8 mouse cellular contexts compared by ENCODE assay signal in the genomic region with DNA sequence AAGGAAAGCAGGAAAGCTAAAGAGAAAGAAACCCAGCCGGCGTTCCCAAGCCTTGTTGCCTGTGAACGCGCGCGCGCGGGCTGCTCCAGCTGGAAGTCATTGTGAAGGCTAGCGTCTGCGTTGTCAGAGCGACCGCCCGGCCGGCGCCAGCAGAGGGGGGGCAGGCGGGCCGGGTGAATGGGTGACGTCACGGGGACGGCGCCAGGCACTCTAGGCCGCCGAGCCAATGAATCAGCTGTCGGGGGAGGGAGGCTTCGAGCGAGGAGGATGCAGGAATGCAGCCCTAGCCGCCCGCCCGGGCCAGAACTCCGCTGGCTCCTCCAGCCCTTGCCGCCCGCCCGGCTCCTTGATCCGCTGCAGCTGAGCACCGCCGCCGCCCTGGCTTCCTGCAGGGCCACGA. TPM values are rescaled to one million over a fixed set of nuclear protein-coding genes. Genes with fewer than 3 reads are reported as not detected.
DNase-seq lines count a peak whose midpoint lies in the region; ATAC-seq and TF ChIP-seq lines count a peak whose summit lies in the region.

No protein-coding gene starts in this region.

- H3K4me1 ChIP-seq in forebrain, embryonic 12.5 days, result peaks cover 31% of the 10 kb centered on the region
- H3K4me1 ChIP-seq in heart, embryonic 14.5 days (ENCODE audit: control insufficient read depth in 2 of 2, insufficient read depth in 2 of 2, low read length in 2 of 2), result peaks cover 9 to 12% of the 10 kb centered on the region in 2 experiments
- H3K4me1 ChIP-seq in kidney, postnatal 0 days (replicated peaks; ENCODE audit: insufficient read depth, low read length), result 0 out of 2 replicates have a peak, but pooled peaks cover 4% of the 10 kb centered on the region
- H3K4me1 ChIP-seq in limb, embryonic 15.5 days, result peaks cover 16% of the 10 kb centered on the region
- H3K4me1 ChIP-seq in midbrain, embryonic 16.5 days (ENCODE audit: control insufficient read depth, insufficient read depth, low read length), result peaks cover 14% of the 10 kb centered on the region; the same call in 1 of the 2 replicates
- peaks cover 17% of the 10 kb centered on the region for H3K4me1 ChIP-seq in stomach, embryonic 16.5 days (ENCODE audit: control insufficient read depth, insufficient read depth, low read length)

- peak; percentile 93 for DNase-seq in 3134 (ENCODE audit: extremely low read depth, insufficient read length, low spot score)
- DNase-seq in c-Kit-positive CD71-positive TER-119-negative erythroid progenitor cells, embryonic 14.5 days (ENCODE audit: low read depth), result peak; percentile 9
- peak; percentile 98 for DNase-seq in kidney, postnatal 0 days (ENCODE audit: low spot score)

- no peak for TF ChIP-seq CTCF in kidney, postnatal 0 days (IDR thresholded peaks at IDR 0.05; ENCODE audit: low read depth)

- peak; percentile 98 for ATAC-seq in forebrain, embryonic 12.5 days (ENCODE audit: low FRiP score)
- peak; percentile 99 for ATAC-seq in heart, embryonic 14.5 days (ENCODE audit: insufficient number of reproducible peaks, insufficient read depth, low FRiP score, low read depth)
- ATAC-seq in kidney, postnatal 0 days (replicated peaks; ENCODE audit: low FRiP score, low read depth), result peak; percentile 99
- peak; percentile 97 for ATAC-seq in limb, embryonic 15.5 days (ENCODE audit: insufficient number of reproducible peaks, low FRiP score, low TSS enrichment, low read depth)
- peak; percentile 96 for ATAC-seq in midbrain, embryonic 16.5 days
- ATAC-seq in stomach, embryonic 16.5 days (ENCODE audit: insufficient read depth, low FRiP score), result peak; percentile 99

- no peaks in the 10 kb centered on the region for H3K36me3 ChIP-seq in forebrain, embryonic 12.5 days (replicated peaks)
- no peaks in the 10 kb centered on the region for H3K36me3 ChIP-seq in heart, embryonic 14.5 days (ENCODE audit: control insufficient read depth, insufficient read depth, low read length)
- H3K36me3 ChIP-seq in kidney, postnatal 0 days (ENCODE audit: insufficient read depth, low read length), result no peaks in the 10 kb centered on the region
- no peaks in the 10 kb centered on the region for H3K36me3 ChIP-seq in limb, embryonic 15.5 days
- no peaks in the 10 kb centered on the region for H3K36me3 ChIP-seq in midbrain, embryonic 16.5 days (ENCODE audit: control insufficient read depth, insufficient read depth, low read length)
- no peaks in the 10 kb centered on the region for H3K36me3 ChIP-seq in stomach, embryonic 16.5 days (ENCODE audit: control insufficient read depth, insufficient read depth, low read length)

- H3K9ac ChIP-seq in forebrain, embryonic 12.5 days, result peak overlapping the region; percentile 63
- H3K9ac ChIP-seq in heart, embryonic 14.5 days (ENCODE audit: low read length), result peak overlapping the region; percentile 68
- H3K9ac ChIP-seq in kidney, postnatal 0 days (ENCODE audit: low read depth, low read length), result peak overlapping the region; percentile 28
- H3K9ac ChIP-seq in limb, embryonic 15.5 days, result peak overlapping the region; percentile 28; the same call in 1 of the 2 replicates
- H3K9ac ChIP-seq in midbrain, embryonic 16.5 days (ENCODE audit: low read depth, low read length), result peak overlapping the region; percentile 76
- H3K9ac ChIP-seq in stomach, embryonic 16.5 days (ENCODE audit: low read length), result peak overlapping the region; percentile 59

- under 1% methylated on average over 38 of the region's 38 CpGs for WGBS in forebrain, embryonic 12.5 days
- WGBS in heart, embryonic 14.5 days, result under 1% methylated on average over 33 of the region's 38 CpGs
- 0% methylated on average over 33 of the region's 38 CpGs for WGBS in kidney, postnatal 0 days
- WGBS in limb, embryonic 15.5 days, result under 1% methylated on average over 37 of the region's 38 CpGs
- WGBS in midbrain, embryonic 16.5 days, result under 1% methylated on average over 34 of the region's 38 CpGs
- 0% methylated on average over 38 of the region's 38 CpGs for WGBS in stomach, embryonic 16.5 days

- no peaks in the 10 kb centered on the region for H3K27me3 ChIP-seq in forebrain, embryonic 12.5 days
- no peaks in the 10 kb centered on the region for H3K27me3 ChIP-seq in heart, embryonic 14.5 days (ENCODE audit: control insufficient read depth, insufficient read depth, low read length)
- H3K27me3 ChIP-seq in kidney, postnatal 0 days (ENCODE audit: insufficient read depth, low read length), result no peaks in the 10 kb centered on the region
- H3K27me3 ChIP-seq in limb, embryonic 15.5 days, result no peaks in the 10 kb centered on the region
- no peaks in the 10 kb centered on the region for H3K27me3 ChIP-seq in midbrain, embryonic 16.5 days (ENCODE audit: control insufficient read depth, insufficient read depth, low read depth, low read length)
- H3K27me3 ChIP-seq in stomach, embryonic 16.5 days (ENCODE audit: control insufficient read depth, insufficient read depth, low read length), result no peaks in the 10 kb centered on the region

- H3K4me2 ChIP-seq in forebrain, embryonic 12.5 days, result peak overlapping the region; percentile 70
- peak overlapping the region; percentile 73 for H3K4me2 ChIP-seq in heart, embryonic 14.5 days (ENCODE audit: low read length)
- H3K4me2 ChIP-seq in kidney, postnatal 0 days (ENCODE audit: low read length), result peak overlapping the region; percentile 48
- H3K4me2 ChIP-seq in limb, embryonic 15.5 days, result peak overlapping the region; percentile 67
- peak overlapping the region; percentile 70 for H3K4me2 ChIP-seq in midbrain, embryonic 16.5 days (ENCODE audit: low read length)
- H3K4me2 ChIP-seq in stomach, embryonic 16.5 days (ENCODE audit: low read depth, low read length), result peak overlapping the region; percentile 52

- peak overlapping the region; percentile 41 for H3K4me3 ChIP-seq in forebrain, embryonic 12.5 days (replicated peaks)
- peak overlapping the region; percentile 33 to 41 for H3K4me3 ChIP-seq in heart, embryonic 14.5 days (ENCODE audit: control insufficient read depth in 1 of 2, insufficient read depth in 1 of 2, low read depth in 1 of 2, low read length in 2 of 2)
- H3K4me3 ChIP-seq in kidney, postnatal 0 days (replicated peaks; ENCODE audit: low read depth, low read length), result peak overlapping the region; percentile 16; the same call in 1 of the 2 replicates
- peak overlapping the region; percentile 40 for H3K4me3 ChIP-seq in limb, embryonic 15.5 days
- H3K4me3 ChIP-seq in midbrain, embryonic 16.5 days (ENCODE audit: low read depth, low read length), result peak overlapping the region; percentile 48
- peak overlapping the region; percentile 34 for H3K4me3 ChIP-seq in stomach, embryonic 16.5 days (replicated peaks; ENCODE audit: low read length)

- peak overlapping the region; percentile 92 for H3K27ac ChIP-seq in forebrain, embryonic 12.5 days
- peak overlapping the region; percentile 83 to 86 for H3K27ac ChIP-seq in heart, embryonic 14.5 days (replicated peaks in 1 of 2; ENCODE audit: control insufficient read depth in 1 of 2, insufficient read depth in 1 of 2, low read depth in 2 of 2, low read length in 2 of 2)
- H3K27ac ChIP-seq in kidney, postnatal 0 days, result peak overlapping the region; percentile 79
- peak overlapping the region; percentile 91 for H3K27ac ChIP-seq in limb, embryonic 15.5 days
- H3K27ac ChIP-seq in midbrain, embryonic 16.5 days (ENCODE audit: low read length), result peak overlapping the region; percentile 84
- peak overlapping the region; percentile 74 for H3K27ac ChIP-seq in stomach, embryonic 16.5 days (ENCODE audit: low read length)

- H3K9me3 ChIP-seq in forebrain, embryonic 12.5 days, result no peaks in the 10 kb centered on the region
- no peaks in the 10 kb centered on the region for H3K9me3 ChIP-seq in heart, embryonic 14.5 days (ENCODE audit: control insufficient read depth, low read length)
- no peaks in the 10 kb centered on the region for H3K9me3 ChIP-seq in kidney, postnatal 0 days (replicated peaks; ENCODE audit: low read length)
- H3K9me3 ChIP-seq in limb, embryonic 15.5 days, result no peaks in the 10 kb centered on the region
- H3K9me3 ChIP-seq in midbrain, embryonic 16.5 days (replicated peaks; ENCODE audit: control insufficient read depth, low read length, poor library complexity, severe bottlenecking), result no peaks in the 10 kb centered on the region
- H3K9me3 ChIP-seq in stomach, embryonic 16.5 days (replicated peaks; ENCODE audit: control insufficient read depth, low read length), result no peaks in the 10 kb centered on the region

RNA-seq across cellular contexts. Expression of gene Id4, which starts 33.3 kb away (rescaled TPM):
- 233 and 239 TPM in 2 replicates for polyA plus RNA-seq in forebrain, embryonic 12.5 days (2016; fragmentation: Nextera tagmentation; extraction: Ambion mirVana)
- polyA plus RNA-seq in heart, embryonic 14.5 days (2014; fragmentation: Nextera tagmentation; extraction: Ambion mirVana), result 2.5 and 2.6 TPM in 2 replicates
- 22.2 and 23.9 TPM in 2 replicates for polyA plus RNA-seq in kidney, postnatal 0 days (2015; fragmentation: Nextera tagmentation; extraction: Ambion mirVana)
- polyA plus RNA-seq in limb, embryonic 15.5 days (2015; fragmentation: Nextera tagmentation; extraction: Ambion mirVana), result 9.6 and 13.4 TPM in 2 replicates
- polyA plus RNA-seq in midbrain, embryonic 16.5 days (2015; fragmentation: Nextera tagmentation; extraction: Ambion mirVana), result 148 and 217 TPM in 2 replicates
- polyA plus RNA-seq in stomach, embryonic 16.5 days (2015; fragmentation: Nextera tagmentation; extraction: Ambion mirVana), result 3.7 and 4.8 TPM in 2 replicates

Comparison
In these comparisons a context has a peak if more than half of its experiments do, and no peak if none do; other contexts are left out.
1. Peak in every context shown above with its lines: DNase-seq, ATAC-seq, H3K4me3 ChIP-seq and H3K27ac ChIP-seq.
2. DNase-seq: peak in every context shown above with its lines; median percentile 98 in kidney, postnatal 0 days; 93 in 3134; 9 in c-Kit-positive CD71-positive TER-119-negative erythroid progenitor cells, embryonic 14.5 days.